In genomic region chr6:100704574-100705365, GRCm38 (mm10) we compare ENCODE assay signal across 8 mouse cellular contexts. TPM values are rescaled to one million over a fixed set of nuclear protein-coding genes. Genes with fewer than 3 reads are reported as not detected.
DNase-seq lines count a peak whose midpoint lies in the region; ATAC-seq and TF ChIP-seq lines count a peak whose summit lies in the region.

Gene Gxylt2, plus strand, starts transcription at chr6:100704734.

- peak within 1 kb of the TSS; percentile 66 for H3K4me3 ChIP-seq in kidney, embryonic 16.5 days (ENCODE audit: low read length)
- peak within 1 kb of the TSS; percentile 13 to 40 for H3K4me3 ChIP-seq in liver, embryonic 14.5 days (ENCODE audit: insufficient read depth in 1 of 2, low read depth in 2 of 2, low read length in 2 of 2)

- peak; percentile 7 for DNase-seq in kidney, adult 11 months
- DNase-seq in kidney, adult 9 months, result no peak
- peak; percentile 88 for DNase-seq in embryo, embryonic 11 days
- DNase-seq in heart, adult 9 months (ENCODE audit: low spot score in 2 of 2), result peak; percentile 49 to 53
- no peak for DNase-seq in liver, embryonic 14.5 days (ENCODE audit: low read depth in 3 of 3, low spot score in 3 of 3)
- DNase-seq in ovary, postnatal 14 days (ENCODE audit: low spot score), result peak; percentile 46
- DNase-seq in c-Kit-positive CD71-positive TER-119-positive erythroid progenitor cells, embryonic 14.5 days (ENCODE audit: low spot score), result no peak

- H3K27ac ChIP-seq in kidney, embryonic 16.5 days (ENCODE audit: low read length), result peak within 1 kb of the TSS; percentile 56; the same call in 1 of the 2 replicates
- no peak within 1 kb of the TSS for H3K27ac ChIP-seq in liver, embryonic 14.5 days

- peak within 1 kb of the TSS; percentile 72 for H3K9ac ChIP-seq in kidney, embryonic 16.5 days (replicated peaks; ENCODE audit: low read length)
- no peak within 1 kb of the TSS for H3K9ac ChIP-seq in liver, embryonic 14.5 days (replicated peaks)

- H3K4me1 ChIP-seq in kidney, embryonic 16.5 days (ENCODE audit: insufficient read depth, low read length), result peaks cover 22% of the 10 kb centered on the region
- no peaks in the 10 kb centered on the region for H3K4me1 ChIP-seq in liver, embryonic 14.5 days (replicated peaks; ENCODE audit: control insufficient read depth in 2 of 2, insufficient read depth in 2 of 2, low read length in 1 of 2)

- no peak for TF ChIP-seq CTCF in liver, embryonic 14.5 days (IDR thresholded peaks at IDR 0.05; ENCODE audit: low read depth)

- whole genome bisulfite sequencing in kidney, embryonic 16.5 days, result under 1% methylated on average over 65 of the region's 77 CpGs
- under 1% methylated on average over 75 of the region's 77 CpGs for WGBS in liver, embryonic 14.5 days (ENCODE audit: insufficient replicate concordance)

- H3K9me3 ChIP-seq in kidney, embryonic 16.5 days (ENCODE audit: low read length), result no peaks in the 10 kb centered on the region
- no peaks in the 10 kb centered on the region for H3K9me3 ChIP-seq in liver, embryonic 14.5 days (ENCODE audit: control insufficient read depth, low read length)

- peak within 1 kb of the TSS; percentile 80 for H3K4me2 ChIP-seq in kidney, embryonic 16.5 days (replicated peaks; ENCODE audit: low read depth, low read length)
- H3K4me2 ChIP-seq in liver, embryonic 14.5 days (ENCODE audit: low read depth), result peak within 1 kb of the TSS; percentile 49

- TF ChIP-seq EP300 in liver, embryonic 14.5 days (IDR thresholded peaks at IDR 0.05; ENCODE audit: low read depth), result no peak

- peaks cover 11% of the 10 kb centered on the region; the same call in 1 of the 2 replicates for H3K27me3 ChIP-seq in kidney, embryonic 16.5 days (ENCODE audit: insufficient read depth, low read length)
- H3K27me3 ChIP-seq in liver, embryonic 14.5 days (ENCODE audit: control insufficient read depth, insufficient read depth, low read length), result peaks cover 22% of the 10 kb centered on the region

- ATAC-seq in kidney, embryonic 16.5 days (ENCODE audit: low FRiP score, low TSS enrichment), result peak; percentile 96
- no peak for ATAC-seq in liver, embryonic 14.5 days (ENCODE audit: insufficient read depth)

- no peaks in the 10 kb centered on the region for H3K36me3 ChIP-seq in kidney, embryonic 16.5 days (ENCODE audit: insufficient read depth, low read length)
- no peaks in the 10 kb centered on the region for H3K36me3 ChIP-seq in liver, embryonic 14.5 days (replicated peaks; ENCODE audit: control insufficient read depth, insufficient read depth, low read depth)

RNA-seq across cellular contexts. Expression of gene Gxylt2, which starts in this region (rescaled TPM):
- polyA plus RNA-seq in kidney, embryonic 16.5 days (2015; fragmentation: Nextera tagmentation; extraction: Ambion mirVana), result 6.8 and 8.0 TPM in 2 replicates
- 0.01 and 0.04 TPM in 2 replicates for polyA plus RNA-seq in liver, embryonic 14.5 days (2012; rRNA removed)
- not detected in 2 replicates for polyA plus RNA-seq in liver, embryonic 14.5 days (2014; fragmentation: Nextera tagmentation; extraction: Ambion mirVana)

Comparison
In these comparisons a context has a peak if more than half of its experiments do, and no peak if none do; other contexts are left out.
1. DNase-seq: peak in kidney, adult 11 months (single experiment), embryo, embryonic 11 days (single experiment), heart, adult 9 months (2 of 2) and ovary, postnatal 14 days (single experiment); none in kidney, adult 9 months (single experiment), liver, embryonic 14.5 days (0 of 3) and c-Kit-positive CD71-positive TER-119-positive erythroid progenitor cells, embryonic 14.5 days (single experiment).